Mouse (Mus musculus): Measurements from ENCODE around the gene Nlgn3.
"Not testable (repeated sequence)": the region's sequence is repeated elsewhere in the genome, so short reads cannot be mapped to it uniquely, and the experiment has no call there.

Gene Nlgn3

DNA sequence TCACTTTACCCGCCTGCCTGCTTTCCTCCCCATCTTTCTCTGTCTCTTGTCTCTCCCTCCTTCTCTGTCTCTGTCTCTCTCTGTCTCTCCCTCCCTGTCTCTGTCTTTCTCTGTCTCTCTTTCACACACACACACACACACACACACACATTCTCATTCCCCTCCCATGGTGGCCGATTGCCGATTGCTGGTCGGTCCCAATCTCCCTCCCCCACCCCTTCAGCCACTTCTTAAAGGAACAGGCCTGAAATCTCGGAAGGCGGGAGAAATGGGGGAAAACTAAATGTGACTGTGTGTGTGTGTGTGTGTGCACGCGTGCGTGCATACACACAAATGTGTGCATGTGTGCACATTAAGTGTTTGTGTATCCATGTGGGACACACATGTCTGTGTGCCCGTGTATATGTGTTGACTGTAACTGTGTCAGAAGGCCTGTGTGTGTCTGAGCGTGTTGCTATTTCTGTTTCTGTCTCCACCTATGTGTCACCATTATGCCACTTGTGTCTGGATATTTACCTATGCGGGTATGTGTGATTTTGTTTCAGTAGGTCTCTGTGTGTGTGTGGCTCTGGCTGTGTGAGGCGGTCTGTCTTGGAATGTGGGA is 1.6 kb downstream of the Nlgn3 start:
- no peak for DNase-seq (ENCODE audit: low read depth, low spot score)

DNA sequence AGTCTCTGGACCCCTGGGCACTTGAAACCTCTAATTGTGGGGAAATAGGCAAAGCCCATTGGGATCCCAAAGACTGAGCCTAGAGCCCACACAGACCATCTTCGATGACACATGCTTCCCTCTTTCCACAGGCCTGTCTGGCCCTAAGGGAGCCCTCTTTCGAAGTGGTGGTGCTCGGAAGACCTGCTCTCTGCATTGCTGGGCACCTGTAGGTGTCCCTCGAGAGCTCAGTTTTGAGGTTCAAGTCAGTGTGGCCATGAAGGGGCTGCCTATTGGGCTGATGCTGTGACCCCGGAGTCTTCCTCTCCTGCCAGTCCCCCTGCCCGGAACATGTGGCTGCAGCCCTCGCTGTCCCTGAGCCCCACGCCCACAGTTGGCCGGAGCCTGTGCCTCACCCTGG is 2.7 kb downstream of the Nlgn3 start:
- no peak for DNase-seq (ENCODE audit: low read depth, low spot score)

DNA sequence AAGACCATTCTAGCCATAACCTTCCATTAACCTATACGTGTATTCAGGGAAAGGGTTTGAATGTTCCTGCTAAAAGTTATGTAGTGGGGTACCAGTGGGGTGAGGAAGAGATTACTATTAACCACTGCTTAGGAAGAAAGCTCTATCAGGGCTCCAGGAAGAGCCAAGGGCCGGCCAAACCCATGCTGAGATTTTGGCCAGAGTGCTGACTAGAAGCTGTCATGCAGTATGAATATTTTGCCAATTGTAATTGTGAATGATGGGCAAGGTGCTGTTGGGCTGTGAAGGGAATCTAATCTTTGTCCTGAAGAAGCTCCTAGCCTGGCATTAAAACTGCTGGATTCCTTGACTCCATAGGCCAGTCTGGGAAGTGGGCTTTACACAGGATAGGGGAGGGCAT is 5.7 kb downstream of the Nlgn3 start:
- DNase-seq (ENCODE audit: low read depth, low spot score) = no peak

GRCm38 (mm10) chrX:101309299-101309698 is 10.3 kb downstream of the Nlgn3 start:
- DNase-seq (ENCODE audit: low read depth, low spot score) = no peak

DNA sequence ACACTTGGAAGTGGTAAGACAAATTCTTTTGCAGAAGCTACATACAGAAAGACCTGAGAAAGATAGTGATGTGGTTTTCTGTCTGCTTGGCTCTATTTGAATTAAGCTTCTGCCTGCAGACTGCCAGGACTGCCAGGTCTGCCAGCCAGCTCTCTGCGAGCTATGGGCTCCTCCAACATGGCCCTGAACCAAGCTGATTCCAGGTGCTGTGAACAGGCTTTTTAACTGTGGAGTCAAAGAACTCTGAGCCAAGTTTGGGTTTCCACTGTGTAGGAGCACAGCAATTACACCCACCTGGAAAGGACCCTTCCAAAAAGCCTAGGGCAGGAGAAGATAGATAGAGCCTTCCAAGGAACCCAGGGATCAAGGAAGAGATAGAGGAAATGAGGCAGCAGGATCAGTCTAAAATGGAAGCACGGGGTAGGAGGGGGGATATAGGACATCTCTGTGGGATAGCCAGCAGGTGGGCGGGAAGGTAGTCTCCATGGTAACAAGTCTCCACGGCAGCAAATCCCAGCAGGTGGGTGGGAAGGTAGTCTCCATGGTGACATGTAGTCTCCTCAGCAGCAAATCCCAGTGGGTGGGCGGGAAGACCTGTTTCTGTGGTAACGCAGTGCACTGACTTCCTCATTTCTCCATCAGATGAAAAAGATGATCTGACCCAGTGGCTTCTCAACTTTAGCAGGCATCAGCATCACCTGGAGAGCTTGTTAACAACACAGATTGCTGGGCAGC is 14.8 kb downstream of the Nlgn3 start:
- DNase-seq (ENCODE audit: low read depth, low spot score) = no peak

DNA sequence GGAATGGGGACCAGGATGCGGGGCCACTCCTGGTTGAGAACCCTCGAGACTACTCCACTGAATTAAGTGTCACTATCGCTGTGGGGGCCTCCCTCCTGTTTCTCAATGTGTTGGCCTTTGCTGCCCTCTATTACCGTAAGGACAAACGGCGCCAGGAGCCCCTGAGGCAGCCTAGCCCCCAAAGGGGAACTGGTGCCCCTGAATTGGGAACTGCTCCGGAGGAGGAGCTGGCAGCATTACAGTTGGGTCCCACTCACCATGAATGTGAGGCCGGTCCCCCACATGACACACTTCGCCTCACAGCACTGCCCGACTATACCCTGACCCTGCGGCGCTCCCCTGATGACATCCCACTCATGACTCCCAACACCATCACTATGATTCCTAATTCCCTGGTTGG is 20.8 kb downstream of the Nlgn3 start:
- DNase-seq (ENCODE audit: low read depth, low spot score) = no peak

DNA sequence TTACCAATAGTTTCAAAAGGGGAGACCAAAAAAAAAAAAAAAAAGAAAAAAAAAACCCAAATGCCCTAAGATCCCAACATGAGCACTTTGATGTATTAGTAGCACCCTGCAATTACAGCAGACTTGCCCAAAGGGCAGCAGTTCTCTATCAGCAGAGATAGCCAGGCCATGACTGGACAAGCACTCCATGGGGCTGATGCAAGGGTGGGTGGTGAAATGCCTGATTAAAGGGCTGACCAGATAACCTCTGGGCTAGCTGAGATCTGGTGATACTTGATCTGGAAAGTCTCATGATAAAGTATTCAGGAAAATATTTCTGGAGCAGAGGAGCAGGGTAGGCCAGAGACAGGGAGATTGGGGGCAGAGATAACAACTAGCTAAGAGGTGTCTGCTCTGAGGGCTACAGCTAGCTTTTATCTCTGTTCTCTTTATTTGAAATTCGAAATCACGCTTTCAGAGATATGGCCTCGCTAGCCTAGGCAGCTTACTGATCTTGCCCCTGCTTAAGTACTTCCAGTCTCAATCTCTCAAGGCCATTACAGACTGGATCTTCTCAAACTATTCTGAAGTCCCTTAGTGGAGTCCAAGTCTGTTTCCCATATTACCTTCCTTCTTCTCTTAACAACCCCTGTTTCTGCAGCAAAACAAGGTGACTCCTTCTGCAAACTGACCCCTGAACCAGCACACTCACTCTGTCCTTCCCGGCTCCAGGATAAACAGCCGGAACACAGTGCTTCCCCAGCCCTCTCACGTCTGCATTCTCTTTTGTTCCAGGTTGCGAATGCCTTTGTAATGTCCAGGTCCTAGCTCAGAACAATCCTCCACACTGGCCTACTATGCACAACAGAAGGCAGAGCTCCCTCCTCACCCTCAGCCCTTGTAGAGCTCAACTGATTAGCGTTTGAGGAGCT is 27.3 kb downstream of the Nlgn3 start:
- no peak for DNase-seq (ENCODE audit: low read depth, low spot score)

DNA sequence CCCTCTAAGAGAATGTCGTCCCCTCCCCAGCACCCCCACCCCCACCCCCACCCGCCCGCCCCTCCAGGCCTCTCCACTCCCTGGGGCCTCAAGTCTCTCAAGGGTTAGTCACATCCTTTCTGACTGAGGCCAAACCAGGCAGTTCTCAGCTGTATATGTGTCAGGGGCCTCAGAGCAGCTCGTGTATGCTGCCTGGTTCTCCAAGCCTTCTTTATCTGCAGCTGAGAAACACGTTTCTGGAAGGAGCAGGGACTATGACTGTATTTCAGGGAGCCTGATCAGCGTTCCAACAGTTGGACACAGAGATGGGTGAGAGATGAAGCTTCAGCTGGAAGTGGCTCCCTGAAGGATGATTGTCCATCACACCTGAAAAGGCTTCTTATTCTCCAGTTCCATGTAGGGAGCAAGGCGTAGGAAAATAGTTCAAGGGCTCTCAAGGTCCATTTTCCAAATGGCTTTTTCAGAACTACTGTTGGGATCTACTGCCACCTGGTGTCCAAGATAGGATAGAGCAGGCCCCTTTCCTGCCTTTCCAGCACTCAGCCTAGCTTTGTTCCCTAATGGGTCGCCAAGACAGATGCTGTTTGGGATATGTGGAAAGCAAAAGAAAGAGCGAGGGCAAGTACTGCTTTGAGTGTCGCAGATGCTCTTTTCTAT is 30.5 kb downstream of the Nlgn3 start:
- peak; percentile 67 for DNase-seq (ENCODE audit: low read depth, low spot score)

GRCm38 (mm10) chrX:101332031-101332374 is 33.0 kb downstream of the Nlgn3 start:
- no peak for DNase-seq (ENCODE audit: low read depth, low spot score)

DNA sequence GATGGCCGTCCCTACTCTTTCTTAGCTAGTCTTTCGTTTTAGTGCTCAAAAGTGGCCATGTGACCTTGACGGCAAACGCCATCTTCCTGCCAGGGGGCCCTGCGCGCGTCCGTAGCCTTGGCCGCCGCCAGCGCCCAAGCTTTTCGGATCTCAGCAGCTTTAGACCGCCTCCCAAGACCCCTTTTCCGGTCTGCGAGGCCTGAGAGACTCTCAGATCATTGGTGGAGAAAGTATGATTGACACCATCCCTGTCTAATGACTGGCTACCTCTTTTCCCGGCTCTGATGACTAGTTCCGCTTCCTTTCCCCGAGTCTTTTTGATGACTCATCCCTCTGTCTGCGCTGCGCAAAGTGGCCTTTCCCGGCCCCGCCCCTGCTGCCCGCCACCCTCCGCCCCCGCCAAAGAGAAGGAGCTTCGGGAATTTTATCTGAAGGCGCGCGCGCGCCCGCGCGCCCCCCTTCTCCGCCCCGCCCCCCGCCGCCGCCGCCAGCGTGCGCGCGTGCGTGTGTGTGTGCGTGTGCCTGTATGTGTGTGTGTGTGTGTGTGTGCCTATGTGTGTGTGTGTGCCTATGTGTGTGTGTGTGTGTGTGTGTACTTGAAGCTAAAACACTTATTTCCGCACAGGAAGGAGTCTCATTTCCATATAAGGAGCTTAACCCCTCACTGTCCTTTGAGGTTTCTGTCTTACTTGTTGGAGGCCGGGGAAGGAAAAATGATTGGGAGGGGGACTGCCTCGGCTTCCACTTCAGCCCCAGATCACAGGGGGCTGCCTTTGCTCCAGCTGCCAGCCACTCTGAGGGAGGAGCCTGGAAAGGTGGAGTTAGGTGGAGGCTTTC is 33.6 kb downstream of the Nlgn3 start:
- peak; percentile 92 for DNase-seq (ENCODE audit: low read depth, low spot score)

- peak; percentile 67 for DNase-seq (ENCODE audit: low read depth, low spot score)
These were observed 35.6 kb downstream of the Nlgn3 start for GRCm38 (mm10) chrX:101334606-101335005.

DNA sequence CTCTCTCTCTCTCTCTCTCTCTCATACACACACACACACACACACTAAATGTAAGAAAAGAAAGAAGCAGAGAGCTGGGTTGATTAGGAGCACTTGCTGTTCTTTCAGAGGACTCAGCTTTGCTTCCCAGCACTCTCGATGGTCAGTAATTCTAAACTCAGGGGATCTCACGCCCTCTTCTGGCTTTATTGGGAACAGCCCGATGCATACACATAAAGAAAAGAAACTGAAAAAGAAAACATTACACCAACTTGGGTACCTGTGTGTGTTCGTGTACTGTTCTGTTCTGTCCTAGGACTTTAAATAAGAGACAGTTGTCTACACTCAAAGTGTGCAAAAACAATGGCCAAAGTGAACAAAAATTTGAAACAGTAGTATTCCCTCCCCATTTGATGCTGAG is 39.7 kb downstream of the Nlgn3 start:
- DNase-seq (ENCODE audit: low read depth, low spot score) = peak; percentile 15

GRCm38 (mm10) chrX:101342837-101343236 is 43.9 kb downstream of the Nlgn3 start:
- DNase-seq (ENCODE audit: low read depth, low spot score) = not testable (repeated sequence)

DNA sequence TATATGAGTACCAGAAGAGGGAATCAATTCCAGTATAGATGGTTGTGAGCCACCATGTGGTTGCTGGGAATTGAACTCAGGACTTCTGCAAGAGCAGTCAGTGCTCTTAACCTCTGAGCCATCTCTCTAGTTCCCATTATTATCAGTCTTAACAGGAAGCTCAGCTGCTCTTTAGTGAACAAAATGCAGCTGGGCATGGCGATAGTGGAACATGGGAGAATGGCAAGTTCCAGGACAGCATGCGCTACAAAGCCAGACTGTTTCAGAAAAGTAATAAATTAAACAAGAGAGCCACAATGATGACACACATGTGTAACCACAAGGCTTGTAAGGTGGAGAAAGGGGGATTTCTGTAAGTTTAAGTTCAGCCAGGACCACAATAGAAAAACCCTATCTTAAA is 46.5 kb downstream of the Nlgn3 start:
- no peak for DNase-seq (ENCODE audit: low read depth, low spot score)

GRCm38 (mm10) chrX:101346475-101346874 is 47.5 kb downstream of the Nlgn3 start:
- DNase-seq (ENCODE audit: low read depth, low spot score) = no peak

GRCm38 (mm10) chrX:101351188-101351587 is 52.2 kb downstream of the Nlgn3 start:
- peak; percentile 10 for DNase-seq (ENCODE audit: low read depth, low spot score)

DNA sequence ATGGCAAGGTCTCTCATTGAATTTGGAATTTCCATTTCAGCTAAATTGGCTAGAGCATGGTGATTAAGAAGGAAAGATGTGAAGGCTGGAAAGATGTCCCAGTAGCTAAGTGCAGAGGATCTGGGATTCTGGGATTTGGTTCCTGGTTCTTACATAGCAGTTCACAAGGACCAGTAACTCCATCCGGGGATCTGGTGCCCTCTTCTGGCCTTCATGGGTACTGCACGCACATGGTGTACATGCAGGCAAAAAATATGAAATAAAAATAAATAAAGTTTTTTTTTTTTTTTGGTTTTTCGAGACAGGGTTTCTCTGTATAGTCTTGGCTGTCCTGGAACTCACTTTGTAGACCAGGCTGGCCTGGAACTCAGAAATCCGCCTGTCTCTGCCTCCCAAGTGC is 59.9 kb downstream of the Nlgn3 start:
- peak; percentile 27 for DNase-seq (ENCODE audit: low read depth, low spot score)

GRCm38 (mm10) chrX:101369001-101369400 is 70.0 kb downstream of the Nlgn3 start:
- DNase-seq (ENCODE audit: low read depth, low spot score) = peak; percentile 58

DNA sequence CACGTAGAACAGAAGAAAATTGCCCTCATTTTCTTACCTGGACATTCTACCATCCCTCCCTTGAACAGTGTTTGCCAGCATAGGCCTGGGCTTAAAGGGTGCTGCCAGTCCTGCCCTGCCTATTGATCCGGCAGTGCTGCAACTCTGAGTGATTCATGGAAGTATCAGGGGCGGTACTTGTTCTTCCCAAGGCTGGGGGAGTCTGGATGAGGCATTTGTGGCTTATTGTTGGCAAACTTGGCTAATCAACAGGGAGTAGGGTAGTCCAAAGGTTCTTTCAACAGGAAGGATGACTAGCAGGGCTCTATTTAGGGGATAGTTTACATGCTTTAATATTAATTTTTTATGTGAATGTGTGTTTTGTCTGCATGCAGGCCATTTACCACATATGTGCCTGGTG is 71.6 kb downstream of the Nlgn3 start:
- DNase-seq (ENCODE audit: low read depth, low spot score) = no peak

DNA sequence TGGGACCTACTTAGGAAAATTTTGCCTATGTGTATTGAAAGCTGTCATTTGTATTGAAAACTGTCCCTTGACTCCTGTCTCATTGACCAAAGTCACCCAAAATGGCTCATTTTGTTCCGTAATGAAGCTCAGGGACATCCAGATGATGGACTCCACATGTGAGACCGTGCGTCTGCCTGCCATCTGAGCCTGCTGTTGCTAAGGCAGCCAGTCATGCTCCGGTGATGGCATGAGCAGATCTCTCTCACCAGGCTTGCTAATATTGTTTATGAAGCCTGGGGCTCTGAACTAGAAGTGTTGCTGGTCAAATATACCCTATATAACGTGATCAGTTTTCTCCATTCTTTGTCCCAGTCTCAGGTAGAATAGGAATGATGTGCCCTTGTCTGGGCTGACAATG is 74.0 kb downstream of the Nlgn3 start:
- no peak for DNase-seq (ENCODE audit: low read depth, low spot score)
